Comparison of ENCODE assay signal across 9 mouse cellular contexts in genomic region chr7:37769004-37769403, GRCm38 (mm10). TPM values are rescaled to one million over a fixed set of nuclear protein-coding genes. Genes with fewer than 3 reads are reported as not detected.
DNase-seq lines count a peak whose midpoint lies in the region; ATAC-seq and TF ChIP-seq lines count a peak whose summit lies in the region.
"Had no signal": no experiment of that assay in that cellular context is flagged by ENCODE, and none has a peak within 500 bp of the region (broad histone marks: within the 10 kb centered on the region; RNA-seq: fewer than 3 reads in every experiment).

No protein-coding gene starts in this region.

- H3K4me2 ChIP-seq in heart, postnatal 0 days (ENCODE audit: low read depth, low read length): peak overlapping the region; percentile 94
- H3K4me2 ChIP-seq in midbrain, embryonic 11.5 days: peak overlapping the region; percentile 87

- H3K4me1 ChIP-seq in heart, postnatal 0 days (ENCODE audit: control insufficient read depth, insufficient read depth): peaks cover 3% of the 10 kb centered on the region; the same call in 1 of the 2 replicates
- H3K4me1 ChIP-seq in midbrain, embryonic 11.5 days (ENCODE audit: control insufficient read depth, insufficient read depth, low read length): peaks cover 26% of the 10 kb centered on the region

- no peak for ATAC-seq in heart, postnatal 0 days (ENCODE audit: insufficient read depth, low read depth)
- no peak for ATAC-seq in midbrain, embryonic 11.5 days (ENCODE audit: low FRiP score)
- no peak for ATAC-seq in CD4-positive, CD25-positive, alpha-beta regulatory T cell, adult 4 months

- no peak for TF ChIP-seq CTCF in heart, postnatal 0 days (IDR thresholded peaks at IDR 0.05; ENCODE audit: low read depth)

- H3K4me3 ChIP-seq in heart, postnatal 0 days (ENCODE audit: low read depth, low read length): peak overlapping the region; percentile 63
- peak overlapping the region; percentile 55 for H3K4me3 ChIP-seq in midbrain, embryonic 11.5 days (ENCODE audit: low read depth, low read length)

- peaks cover 61% of the 10 kb centered on the region for H3K27me3 ChIP-seq in heart, postnatal 0 days (ENCODE audit: control insufficient read depth, insufficient read depth, low read length)
- H3K27me3 ChIP-seq in midbrain, embryonic 11.5 days (ENCODE audit: control insufficient read depth, insufficient read depth, low read length): no peaks in the 10 kb centered on the region; the same call in none of the 2 replicates

- no peaks in the 10 kb centered on the region for H3K36me3 ChIP-seq in heart, postnatal 0 days (replicated peaks; ENCODE audit: control insufficient read depth, insufficient read depth, low read length)
- no peaks in the 10 kb centered on the region for H3K36me3 ChIP-seq in midbrain, embryonic 11.5 days (ENCODE audit: control insufficient read depth, insufficient read depth, low read length)

- TF ChIP-seq EP300 in heart, postnatal 0 days (IDR thresholded peaks at IDR 0.05; ENCODE audit: low read depth): no peak

- 2% methylated on average over 28 of the region's 28 CpGs for WGBS in heart, postnatal 0 days
- under 1% methylated on average over 28 of the region's 28 CpGs for WGBS in midbrain, embryonic 11.5 days

- H3K27ac ChIP-seq in heart, postnatal 0 days (ENCODE audit: low read depth): no peak overlapping the region
- peak overlapping the region; percentile 64; the same call in 1 of the 2 replicates for H3K27ac ChIP-seq in midbrain, embryonic 11.5 days (ENCODE audit: low read depth, low read length)

- peak; percentile 26 to 49 for DNase-seq in cerebellum, adult 18-20 months
- DNase-seq in cerebellum, adult 11-12 months: no peak
- peak; percentile 31 for DNase-seq in right cerebral cortex, postnatal 25 days
- no peak for DNase-seq in right cerebral cortex, adult 2 months (ENCODE audit: low spot score in 2 of 2)
- DNase-seq in heart, postnatal 0 days (ENCODE audit: low spot score): no peak
- DNase-seq in midbrain, embryonic 11.5 days (ENCODE audit: low spot score, missing footprints): peak; percentile 92
- DNase-seq in thymus, postnatal 10 days (ENCODE audit: low spot score in 2 of 2): no peak

- H3K9me3 ChIP-seq in heart, postnatal 0 days (replicated peaks; ENCODE audit: control insufficient read depth, low read length): no peaks in the 10 kb centered on the region
- H3K9me3 ChIP-seq in midbrain, embryonic 11.5 days (ENCODE audit: control insufficient read depth, low read length): no peaks in the 10 kb centered on the region

- H3K9ac ChIP-seq in heart, postnatal 0 days (replicated peaks; ENCODE audit: low read depth, low read length): peak overlapping the region; percentile 28
- H3K9ac ChIP-seq in midbrain, embryonic 11.5 days (ENCODE audit: low read length): peak overlapping the region; percentile 90

RNA-seq across cellular contexts. Expression of gene Zfp536, which starts 4.4 kb away (rescaled TPM):
- 9.7 and 16.4 TPM in 2 replicates for total RNA-seq in heart, postnatal 0 days (2014; rRNA removed; ENCODE audit: low replicate concordance)
- 3.2 and 3.3 TPM in 2 replicates for polyA plus RNA-seq in heart, postnatal 0 days (2015; fragmentation: Nextera tagmentation; extraction: Ambion mirVana)
- 26.8 and 27.5 TPM in 2 replicates for polyA plus RNA-seq in midbrain, embryonic 11.5 days (2014; fragmentation: Nextera tagmentation; extraction: Ambion mirVana)
- under 1 TPM in 1 of 2 experiments, not detected in 1; 0.42 TPM for polyA plus RNA-seq in CD4-positive, CD25-positive, alpha-beta regulatory T cell, adult 4 months (2017; shearing (Covaris generic))
- total RNA-seq: common myeloid progenitor, adult 5-6 weeks had no signal

Comparison
In these comparisons a context has a peak if more than half of its experiments do, and no peak if none do; other contexts are left out.
1. DNase-seq: peak in cerebellum, adult 18-20 months (2 of 2), right cerebral cortex, postnatal 25 days (single experiment) and midbrain, embryonic 11.5 days (single experiment); none in cerebellum, adult 11-12 months (single experiment), right cerebral cortex, adult 2 months (0 of 2), heart, postnatal 0 days (single experiment) and thymus, postnatal 10 days (0 of 2).